Mouse (Mus musculus) embryo, embryonic 9.5 days (tissue): Measurements from ENCODE around the gene Slc19a3.

Source experiments
- DNase-seq: peaks from one replicate; pipeline ENCODE4 v3.0.0-alpha.2; 2017; ENCODE audit errors: extremely low spot score

Gene Slc19a3

GRCm38 (mm10) chr1:83038109-83038672 is at the start of gene Slc19a3:
Gene Slc19a3 (minus strand): TSS chr1:83038448.
- peak; percentile 57 for DNase-seq

- DNase-seq = no peak
Measured at GRCm38 (mm10) chr1:83084790-83085189, 46.5 kb upstream of the Slc19a3 start.

- DNase-seq = no peak
Measured at GRCm38 (mm10) chr1:83077016-83077415, 38.8 kb upstream of the Slc19a3 start.

- peak; percentile 74 for DNase-seq
Measured at GRCm38 (mm10) chr1:83076190-83076917, 38.1 kb upstream of the Slc19a3 start.

DNA sequence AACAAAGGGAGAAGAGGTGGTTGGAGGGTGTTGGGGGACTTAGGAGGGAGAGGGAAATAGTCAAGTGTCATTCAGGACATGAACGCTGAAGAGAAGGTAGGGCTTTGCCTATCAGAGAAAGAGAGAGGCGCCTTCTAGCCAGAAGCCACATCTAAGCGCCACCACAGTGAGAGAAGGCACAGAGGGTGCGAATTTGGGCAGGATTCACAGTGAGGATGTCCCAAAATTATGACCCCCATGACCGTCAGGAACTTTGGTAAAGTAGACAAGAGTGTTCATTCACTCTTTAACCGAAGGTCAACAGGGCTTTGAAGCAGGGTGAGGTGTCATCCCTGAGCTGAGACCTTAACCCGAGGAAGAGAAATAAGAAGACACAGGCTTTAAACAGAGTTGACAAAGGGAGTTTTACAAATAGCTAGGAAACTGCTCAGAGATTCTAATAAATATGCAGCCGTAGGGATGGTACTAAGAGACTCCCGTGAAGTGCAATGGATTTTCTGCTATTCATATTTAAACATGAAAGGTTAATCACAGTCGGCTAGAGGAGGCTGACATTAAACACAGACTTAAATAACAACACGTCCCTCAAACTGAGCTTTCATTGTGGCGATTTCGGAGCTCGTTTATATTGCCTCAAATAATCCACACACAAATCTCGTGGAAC is 37.4 kb upstream of the Slc19a3 start:
- DNase-seq = no peak

GRCm38 (mm10) chr1:83067205-83067604 is 29.0 kb upstream of the Slc19a3 start:
- DNase-seq = no peak

- DNase-seq = no peak
Measured at GRCm38 (mm10) chr1:83066577-83066976, 28.3 kb upstream of the Slc19a3 start.

DNA sequence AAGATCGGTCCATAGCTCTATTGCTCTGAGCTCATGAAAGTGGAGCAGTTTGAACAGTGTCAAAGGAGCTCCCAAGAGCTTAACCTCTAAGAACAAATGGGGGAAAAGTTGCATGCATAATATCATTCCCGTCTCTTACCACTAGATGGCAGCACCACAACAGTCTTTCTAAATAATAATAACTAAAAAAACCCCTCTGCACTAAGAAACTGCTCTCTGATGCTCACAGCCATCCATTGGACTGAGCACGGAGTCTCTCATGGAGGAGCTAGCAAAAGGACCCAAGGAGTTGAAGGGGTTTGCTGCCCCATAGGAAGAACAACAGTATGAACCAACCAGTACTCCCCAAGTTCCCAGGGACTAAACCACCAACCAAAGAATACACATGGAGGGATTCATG is 26.6 kb upstream of the Slc19a3 start:
- DNase-seq = peak; percentile 42

DNA sequence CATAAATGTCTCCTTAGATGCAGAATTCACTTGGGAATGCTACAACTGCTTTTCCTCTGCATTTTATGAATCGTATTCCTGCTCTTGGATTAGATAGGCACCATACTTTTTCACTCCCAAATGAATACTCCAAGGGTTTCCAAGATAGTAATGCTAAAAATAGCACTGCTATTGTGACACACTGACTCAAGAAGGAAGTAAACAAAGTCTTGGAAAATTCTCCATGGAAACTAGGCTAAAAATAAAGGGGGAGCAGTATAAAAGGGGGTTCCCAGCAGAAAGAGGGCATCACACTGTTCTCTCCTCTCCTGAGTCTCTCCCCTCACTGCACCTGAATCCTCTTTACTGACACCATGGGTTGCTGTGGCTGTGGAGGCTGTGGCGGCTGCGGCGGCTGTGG is 22.4 kb upstream of the Slc19a3 start, which contains the start of gene Krtap28-13:
TSS of gene Krtap28-13 (plus strand) at position 288 of the 400 bp plus-strand sequence.
- DNase-seq = no peak

- DNase-seq = no peak
Measured at GRCm38 (mm10) chr1:83059278-83059677, 21.0 kb upstream of the Slc19a3 start, which contains the start of gene A030005K14Rik. Gene A030005K14Rik (minus strand): TSS chr1:83059378.

- DNase-seq = no peak
Measured at GRCm38 (mm10) chr1:83058481-83058880, 20.2 kb upstream of the Slc19a3 start.

DNA sequence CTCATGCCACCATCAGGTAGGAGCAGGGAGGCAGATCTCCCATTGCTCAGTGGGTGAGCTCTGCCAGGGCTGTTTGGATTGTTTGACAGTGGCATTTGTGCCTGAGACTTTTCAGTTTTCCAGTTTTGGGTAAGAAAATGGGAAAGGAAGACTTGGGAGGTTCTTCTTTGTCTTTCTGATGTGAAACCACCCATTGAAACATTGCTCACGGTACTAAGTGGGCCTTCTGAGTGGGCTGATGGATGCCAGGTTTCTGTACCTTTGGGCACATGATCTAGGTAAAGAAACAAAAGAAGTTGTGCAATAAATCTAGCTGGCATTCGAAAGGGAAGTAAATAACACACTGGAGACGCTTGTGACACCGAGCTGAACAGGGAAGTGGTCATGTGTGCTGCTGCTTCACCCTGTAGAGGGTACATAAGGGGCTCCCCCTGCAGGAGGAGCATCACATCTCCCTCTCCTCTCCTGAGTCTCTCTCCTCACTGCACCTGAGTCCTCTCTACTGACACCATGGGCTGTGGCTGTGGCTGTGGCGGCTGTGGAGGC is 6.7 kb upstream of the Slc19a3 start, which contains the start of gene Gm47969:
TSS of gene Gm47969 (plus strand) at position 51 of the 546 bp plus-strand sequence.
- DNase-seq = no peak

- no peak for DNase-seq
Measured at GRCm38 (mm10) chr1:83042380-83042779, 4.1 kb upstream of the Slc19a3 start, which contains the start of gene Krtap28-10. Gene Krtap28-10 (minus strand): TSS chr1:83042480.

- no peak for DNase-seq
Measured at GRCm38 (mm10) chr1:83039080-83039479, 832 bp upstream of the Slc19a3 start.

DNA sequence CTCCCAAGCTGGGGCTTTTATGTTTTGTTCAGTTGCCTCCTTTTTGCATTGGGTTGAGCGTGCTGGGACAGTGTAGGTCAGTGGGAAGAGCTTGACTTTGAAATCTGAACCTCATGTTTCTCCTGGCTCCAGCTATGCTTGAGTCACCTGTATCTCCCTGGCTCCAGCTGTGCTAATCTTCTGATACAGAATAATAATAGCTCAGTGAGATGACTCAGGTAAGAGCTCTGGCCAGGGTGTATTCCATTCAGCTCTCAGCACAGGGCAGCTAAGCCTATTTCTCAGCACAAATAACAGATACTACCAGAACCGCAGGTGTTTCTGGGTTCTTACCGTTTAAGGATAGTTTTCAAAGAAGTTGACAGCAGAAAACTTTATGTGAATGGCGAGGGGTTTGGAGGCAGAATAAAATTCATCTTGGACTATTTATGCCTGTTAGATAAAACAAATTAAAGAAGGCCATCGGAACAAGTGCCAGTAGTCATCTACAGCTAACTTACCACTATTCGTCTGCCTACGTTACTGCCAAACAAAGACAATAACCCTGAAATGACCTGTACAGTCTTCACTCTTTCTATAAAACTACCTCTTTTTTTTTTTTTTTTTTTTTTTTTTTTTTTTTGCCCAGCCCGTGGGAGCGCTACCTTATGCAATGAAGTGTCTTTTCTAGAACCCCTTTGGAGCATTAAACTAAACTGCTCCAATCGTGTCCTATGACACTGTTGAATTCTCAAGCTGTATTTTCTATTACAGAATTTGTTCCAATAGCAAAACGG is 1.2 kb downstream of the Slc19a3 start:
- no peak for DNase-seq

GRCm38 (mm10) chr1:83034509-83034908 is 3.7 kb downstream of the Slc19a3 start:
- DNase-seq = no peak

DNA sequence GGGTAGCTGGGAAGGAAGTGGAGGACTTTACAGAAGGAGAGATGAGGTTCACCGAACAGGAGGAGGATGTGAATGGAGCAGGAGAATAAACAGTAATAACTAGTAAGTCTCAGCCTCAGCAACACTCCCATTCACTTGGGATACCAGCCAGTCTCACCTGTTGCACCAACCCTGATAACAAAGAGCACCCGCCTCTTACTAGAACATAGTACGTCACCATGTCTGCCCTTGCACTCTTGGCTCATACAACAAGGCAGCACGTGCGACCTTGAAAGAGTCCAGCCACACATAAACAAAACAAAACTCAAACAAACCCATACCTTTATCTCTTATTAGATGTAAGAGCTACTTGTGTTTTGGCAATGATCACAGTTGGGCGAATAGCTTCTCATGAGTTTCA is 5.7 kb downstream of the Slc19a3 start:
- DNase-seq = no peak

DNA sequence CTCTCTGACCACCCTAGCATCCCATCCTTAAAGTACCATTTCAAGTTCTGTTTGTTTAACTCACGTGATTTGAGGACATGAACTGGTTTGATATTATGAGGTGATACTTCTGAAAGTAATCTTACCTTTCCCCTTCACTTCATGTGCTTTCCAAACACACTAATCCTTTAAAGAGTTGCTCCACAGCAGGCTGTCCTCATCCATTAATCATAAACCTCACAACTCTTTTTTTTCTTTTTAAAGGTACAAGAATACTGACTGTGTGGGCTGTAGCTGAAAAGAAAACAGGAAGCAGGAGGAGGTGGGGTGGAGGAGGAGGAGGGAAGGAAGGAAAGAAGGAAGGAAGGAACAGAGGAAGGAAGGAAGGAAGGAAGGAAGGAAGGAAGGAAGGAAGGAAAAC is 6.3 kb downstream of the Slc19a3 start:
- DNase-seq = no peak

DNA sequence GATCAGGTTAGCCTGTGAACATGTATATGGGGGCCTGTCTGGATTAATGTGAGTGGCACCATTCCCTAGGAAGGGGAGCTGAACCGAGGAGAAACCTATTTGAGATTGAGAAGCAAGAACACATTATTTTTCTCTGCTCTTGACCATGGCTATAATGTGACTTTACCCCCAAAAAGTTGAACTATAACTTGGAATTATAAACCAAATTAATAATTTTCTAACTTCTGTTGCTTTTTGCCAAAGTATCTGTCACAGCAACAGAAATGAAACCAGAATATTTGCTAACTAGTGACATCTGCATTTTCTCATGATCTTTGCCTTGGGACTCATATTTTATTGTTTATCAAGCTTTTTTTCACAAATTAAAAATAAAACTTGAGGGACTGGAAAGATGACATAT is 21.7 kb downstream of the Slc19a3 start:
- DNase-seq = no peak

DNA sequence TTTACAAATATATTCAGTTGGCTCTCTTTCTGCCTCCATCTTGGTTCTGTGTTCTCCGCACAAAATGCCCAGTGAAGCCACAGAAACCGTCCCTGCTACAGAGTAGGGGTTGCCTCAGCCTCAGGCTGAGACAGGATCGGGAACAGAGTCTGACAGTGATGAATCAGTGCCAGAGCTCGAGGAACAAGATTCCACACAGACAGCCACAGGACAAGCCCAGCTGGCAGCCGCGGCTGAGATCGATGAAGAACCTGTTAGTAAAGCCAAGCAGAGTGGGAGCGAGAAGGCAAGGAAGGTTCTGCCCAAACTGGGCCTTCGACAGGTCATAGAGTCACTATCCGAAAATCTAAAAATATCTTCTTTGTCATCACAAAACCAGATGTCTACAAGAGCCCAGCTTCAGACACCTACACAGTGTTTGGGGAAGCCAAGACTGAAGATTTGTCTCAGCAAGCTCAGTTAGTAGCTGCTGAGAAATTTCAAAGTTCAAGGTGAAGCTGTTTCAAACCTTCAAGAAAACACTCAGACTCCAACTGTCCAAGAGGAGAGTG is 22.8 kb downstream of the Slc19a3 start:
- DNase-seq = no peak

GRCm38 (mm10) chr1:83014477-83014876 is 23.8 kb downstream of the Slc19a3 start:
- no peak for DNase-seq
